Mouse (Mus musculus): ENCODE data around the gene Slc44a1.

GRCm38 (mm10) chr4:53525994-53526393 is 85.8 kb downstream of the Slc44a1 start:
- no peak for TF ChIP-seq CTCF (IDR thresholded peaks at IDR 0.05; ENCODE audit: control insufficient read depth, insufficient read depth, low read length)
- no peak for TF ChIP-seq POLR2A (IDR thresholded peaks at IDR 0.05; ENCODE audit: borderline replicate concordance, control insufficient read depth, low read depth, low read length)

Measured in bone marrow, adult 2 months (tissue).